Mouse (Mus musculus) CD4-positive naive resting alpha-beta T cell, adult 57 days (primary cell): ENCODE results near the gene 4930596D02Rik. TPM values are rescaled to one million over a fixed set of nuclear protein-coding genes. Genes with fewer than 3 reads are reported as not detected.

Experiments
- total RNA-seq: library from RNA; stranded (reverse); gene quantifications from one replicate; pipeline ENCODE4 v1.2.4, GENCODE M21; 2023

Gene 4930596D02Rik
- total RNA-seq = not detected

GRCm38 (mm10) chr14:35811878-35812277, at the start of gene 4930596D02Rik:
Gene 4930596D02Rik (minus strand): TSS chr14:35811978.

